Mouse (Mus musculus) spleen, adult 2 months (tissue): ENCODE results near the gene Ret. TPM values are rescaled to one million over a fixed set of nuclear protein-coding genes. Genes with fewer than 3 reads are reported as not detected.

Experiments used
- DNase-seq, 2 experiments: peaks; one replicate each; pipeline versions ENCODE4 v3.0.0 to v3.0.0-alpha.2; 2012 to 2021; ENCODE audit warnings: low spot score in 2 of 2, low read depth in 1 of 2
- H3K27ac ChIP-seq: fragments of 200-500 bp; 2 replicates; pipeline ENCODE4 v1.5.1; 2012; ENCODE audit warnings: low read length, inconsistent platforms; ENCODE audit not compliant: insufficient read depth
- H3K27me3 ChIP-seq: fragments of 200-500 bp; 2 replicates; pipeline ENCODE4 v1.6.1; 2012; ENCODE audit warnings: mild to moderate bottlenecking, moderate library complexity, low read length, inconsistent platforms; ENCODE audit not compliant: control insufficient read depth, insufficient read depth
- H3K36me3 ChIP-seq: fragments of 200-500 bp; 2 replicates; pipeline ENCODE4 v1.6.1; 2012; ENCODE audit warnings: mild to moderate bottlenecking, low read length, inconsistent platforms; ENCODE audit not compliant: control insufficient read depth, insufficient read depth
- H3K4me1 ChIP-seq: fragments of 200-500 bp; 2 replicates; pipeline ENCODE4 v1.6.1; 2011; ENCODE audit warnings: inconsistent platforms; ENCODE audit not compliant: control insufficient read depth, insufficient read depth, insufficient read length
- H3K4me3 ChIP-seq: fragments of 200-500 bp; 2 replicates; pipeline ENCODE4 v1.5.1; 2011; ENCODE audit warnings: mild to moderate bottlenecking, inconsistent platforms; ENCODE audit not compliant: insufficient read depth, insufficient read length; ENCODE audit errors: extremely low read depth
- CTCF ChIP-seq: fragments of 200-500 bp; IDR thresholded peaks from 2 replicates; pipeline ENCODE4 v1.5.1; 2011; ENCODE audit warnings: mild to moderate bottlenecking, inconsistent platforms; ENCODE audit not compliant: insufficient read depth, insufficient read length, insufficient replicate concordance; ENCODE audit errors: extremely low read depth
- POLR2A ChIP-seq: fragments of 200-500 bp; IDR thresholded peaks from 2 replicates; pipeline ENCODE4 v1.6.1; 2011; ENCODE audit warnings: low read depth, low read length, inconsistent platforms
- WGBS: fragments of 180-500 bp; shearing (Covaris S2); methylation state at CpG from one replicate; pipeline ENCODE4 v1.1.7; 2018; 5-methylcytosine and 5-hydroxymethylcytosine counted together
- polyA plus RNA-seq: library from polyadenylated mRNA; depleted of rRNA; stranded (reverse); fragments of >200 nt; gene quantifications from 2 replicates; pipeline ENCODE4 v1.2.3, GENCODE M21; 2012

Gene Ret
- polyA plus RNA-seq, 1 experiment, result 0.68 TPM

- no peak for TF ChIP-seq POLR2A
- no peak for TF ChIP-seq CTCF
- H3K27me3 ChIP-seq, result peaks cover 6% of the 10 kb centered on the region
- no peak overlapping the region for H3K4me3 ChIP-seq
- whole genome bisulfite sequencing, result 58% methylated on average over 4 of the region's 4 CpGs
- H3K36me3 ChIP-seq, result no peaks in the 10 kb centered on the region
- DNase-seq, result no peak
- no peak overlapping the region for H3K27ac ChIP-seq
- H3K4me1 ChIP-seq, result peaks cover 4% of the 10 kb centered on the region
Measured at GRCm38 (mm10) chr6:118192199-118192598, 5.3 kb downstream of the Ret start.

- H3K4me3 ChIP-seq, result no peak overlapping the region
- DNase-seq, result no peak
- no peaks in the 10 kb centered on the region; the same call in 1 of the 2 replicates for H3K4me1 ChIP-seq
- no peaks in the 10 kb centered on the region for H3K27me3 ChIP-seq
- no peaks in the 10 kb centered on the region for H3K36me3 ChIP-seq
- H3K27ac ChIP-seq, result no peak overlapping the region
- no peak for TF ChIP-seq CTCF
- no peak for TF ChIP-seq POLR2A
- WGBS, result 4% methylated on average over 3 of the region's 3 CpGs
Measured at GRCm38 (mm10) chr6:118189764-118190163, 7.8 kb downstream of the Ret start.

GRCm38 (mm10) chr6:118188599-118188998 lies 8.9 kb downstream of the Ret start:
- no peak for DNase-seq
- Histone ChIP-seq H3K4me3 (no peak overlapping the region), H3K4me1 (no peaks in the 10 kb centered on the region; the same call in 1 of the 2 replicates), H3K27me3 (no peaks in the 10 kb centered on the region), H3K36me3 (no peaks in the 10 kb centered on the region), H3K27ac (no peak overlapping the region)
- TF ChIP-seq POLR2A, result no peak
- no peak for TF ChIP-seq CTCF
- 79% methylated on average over 9 of the region's 9 CpGs for WGBS

GRCm38 (mm10) chr6:118187285-118187641 lies 10.3 kb downstream of the Ret start:
- no peak overlapping the region for H3K27ac ChIP-seq
- no peaks in the 10 kb centered on the region for H3K27me3 ChIP-seq
- H3K4me1 ChIP-seq, result no peaks in the 10 kb centered on the region; the same call in 1 of the 2 replicates
- H3K4me3 ChIP-seq, result no peak overlapping the region
- H3K36me3 ChIP-seq, result no peaks in the 10 kb centered on the region
- 81% methylated on average over 3 of the region's 3 CpGs for WGBS
- TF ChIP-seq CTCF (no peak), POLR2A (no peak)
- DNase-seq, result no peak

GRCm38 (mm10) chr6:118186620-118187284 lies 10.8 kb downstream of the Ret start:
- no peaks in the 10 kb centered on the region; the same call in 1 of the 2 replicates for H3K4me1 ChIP-seq
- TF ChIP-seq POLR2A (no peak), CTCF (no peak)
- DNase-seq, result no peak
- no peak overlapping the region for H3K4me3 ChIP-seq
- H3K36me3 ChIP-seq, result no peaks in the 10 kb centered on the region
- H3K27ac ChIP-seq, result no peak overlapping the region
- 85% methylated on average over 17 of the region's 17 CpGs for WGBS
- H3K27me3 ChIP-seq, result no peaks in the 10 kb centered on the region

GRCm38 (mm10) chr6:118184126-118184525 lies 13.4 kb downstream of the Ret start:
- Histone ChIP-seq H3K27me3 (no peaks in the 10 kb centered on the region), H3K36me3 (no peaks in the 10 kb centered on the region), H3K4me1 (no peaks in the 10 kb centered on the region), H3K27ac (no peak overlapping the region), H3K4me3 (no peak overlapping the region)
- DNase-seq, result no peak
- 93% methylated on average over 10 of the region's 10 CpGs for whole genome bisulfite sequencing
- TF ChIP-seq POLR2A (no peak), CTCF (no peak)

GRCm38 (mm10) chr6:118180085-118180423 lies 17.5 kb downstream of the Ret start:
- H3K36me3 ChIP-seq, result no peaks in the 10 kb centered on the region
- H3K27ac ChIP-seq, result no peak overlapping the region
- H3K27me3 ChIP-seq, result no peaks in the 10 kb centered on the region
- no peak for DNase-seq
- WGBS, result 80% methylated on average over 12 of the region's 12 CpGs
- TF ChIP-seq POLR2A, result no peak
- no peak for TF ChIP-seq CTCF
- H3K4me3 ChIP-seq, result no peak overlapping the region
- no peaks in the 10 kb centered on the region for H3K4me1 ChIP-seq
